Mouse (Mus musculus) testis, adult 2 months (tissue): Measurements from ENCODE around the gene Kmt2d. TPM values are rescaled to one million over a fixed set of nuclear protein-coding genes. Genes with fewer than 3 reads are reported as not detected.

Experiments used
- H3K27ac ChIP-seq: fragments of 200-500 bp; 2 replicates; pipeline ENCODE4 v1.5.1; 2012; ENCODE audit warnings: low read depth, low read length; ENCODE audit not compliant: control insufficient read depth, insufficient read depth
- H3K27me3 ChIP-seq: fragments of 200-500 bp; 2 replicates; pipeline ENCODE4 v1.6.1; 2012; ENCODE audit warnings: mild to moderate bottlenecking, low read length, moderate library complexity; ENCODE audit not compliant: control insufficient read depth, insufficient read depth
- H3K36me3 ChIP-seq: fragments of 200-500 bp; 2 replicates; pipeline ENCODE4 v1.6.1; 2012; ENCODE audit warnings: mild to moderate bottlenecking, low read length; ENCODE audit not compliant: control insufficient read depth, insufficient read depth
- H3K4me1 ChIP-seq: fragments of 200-500 bp; 2 replicates; pipeline ENCODE4 v1.6.1; 2012; ENCODE audit warnings: low read length; ENCODE audit not compliant: control insufficient read depth, insufficient read depth
- H3K4me3 ChIP-seq: fragments of 200-500 bp; 2 replicates; pipeline ENCODE4 v1.5.1; 2012; ENCODE audit warnings: low read depth, mild to moderate bottlenecking, low read length, moderate library complexity, mixed read lengths; ENCODE audit not compliant: control insufficient read depth
- CTCF ChIP-seq: fragments of 200-500 bp; IDR thresholded peaks from 2 replicates; pipeline ENCODE4 v1.5.1; 2012; ENCODE audit warnings: low read depth, mild to moderate bottlenecking, inconsistent platforms, low read length, moderate library complexity; ENCODE audit not compliant: control insufficient read depth, insufficient read depth, insufficient replicate concordance
- POLR2A ChIP-seq: fragments of 200-500 bp; IDR thresholded peaks from 2 replicates; pipeline ENCODE4 v1.6.1; 2012; ENCODE audit warnings: low read depth, mild to moderate bottlenecking, inconsistent platforms, low read length, moderate library complexity; ENCODE audit not compliant: control insufficient read depth
- polyA plus RNA-seq: library from polyadenylated mRNA; depleted of rRNA; stranded (reverse); fragments of >200 nt; gene quantifications from 2 replicates; pipeline ENCODE4 v1.2.3, GENCODE M21; 2012

The Kmt2d gene
- polyA plus RNA-seq, 1 experiment, result 17.0 TPM

- TF ChIP-seq POLR2A (no peak), CTCF (no peak)
- Histone ChIP-seq H3K36me3 (peaks cover 7% of the 10 kb centered on the region), H3K4me3 (no peak overlapping the region), H3K27me3 (no peaks in the 10 kb centered on the region), H3K4me1 (peaks cover 14% of the 10 kb centered on the region), H3K27ac (no peak overlapping the region)
These were observed 6.1 kb downstream of the Kmt2d start for GRCm38 (mm10) chr15:98864951-98865350.

GRCm38 (mm10) chr15:98863451-98863958, 7.5 kb downstream of the Kmt2d start:
- peaks cover 8% of the 10 kb centered on the region for H3K36me3 ChIP-seq

DNA sequence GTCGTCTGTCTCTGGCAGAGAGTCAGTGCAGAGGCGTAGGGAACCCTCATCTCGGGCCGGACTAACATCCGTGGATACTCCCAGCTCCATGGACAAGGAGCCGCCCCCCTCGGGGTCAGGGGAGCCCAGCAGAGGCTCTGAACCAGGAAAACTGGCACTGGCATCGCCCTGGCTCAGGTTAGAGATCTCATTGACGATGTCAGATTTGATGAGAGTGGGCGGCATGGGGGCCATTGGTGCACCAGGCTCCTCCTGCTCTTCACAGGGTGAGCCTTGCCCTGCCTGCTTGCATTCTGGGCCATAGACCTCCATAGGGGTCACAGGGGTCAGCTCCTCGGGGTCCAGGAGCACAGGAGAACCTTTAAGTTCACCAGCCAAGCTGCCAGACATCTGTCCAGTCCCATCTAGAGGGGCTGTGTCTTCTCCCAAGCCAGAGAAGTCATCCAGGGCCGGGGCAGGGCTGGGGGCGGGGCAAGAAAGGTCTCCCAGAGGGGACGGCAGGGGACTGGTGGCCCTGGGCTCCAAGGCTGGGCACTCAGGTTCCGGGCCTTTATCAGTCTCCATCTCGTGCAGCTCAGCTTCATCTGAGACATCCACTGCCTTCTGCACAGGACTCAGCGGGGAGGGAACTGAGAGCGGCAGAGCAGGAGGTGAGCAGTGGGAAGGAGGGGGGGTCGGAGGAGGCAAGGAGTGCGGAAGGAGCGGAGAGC, 9.1 kb downstream of the Kmt2d start:
- H3K36me3 ChIP-seq, result peaks cover 8% of the 10 kb centered on the region
- no peak for TF ChIP-seq CTCF
- TF ChIP-seq POLR2A, result no peak
- H3K4me3 ChIP-seq, result no peak overlapping the region
- H3K27me3 ChIP-seq, result no peaks in the 10 kb centered on the region
- peaks cover 4% of the 10 kb centered on the region; the same call in 1 of the 2 replicates for H3K4me1 ChIP-seq
- no peak overlapping the region for H3K27ac ChIP-seq

More at GRCm38 (mm10) chr15:98863451-98863958, 7.5 kb downstream of the Kmt2d start:
- Histone ChIP-seq H3K27ac (no peak overlapping the region), H3K4me1 (peaks cover 9% of the 10 kb centered on the region; the same call in 1 of the 2 replicates), H3K27me3 (no peaks in the 10 kb centered on the region), H3K4me3 (no peak overlapping the region)
- no peak for TF ChIP-seq POLR2A
- TF ChIP-seq CTCF, result no peak

- TF ChIP-seq CTCF, result no peak
- no peak for TF ChIP-seq POLR2A
- no peak overlapping the region for H3K27ac ChIP-seq
- H3K4me1 ChIP-seq, result peaks cover 3% of the 10 kb centered on the region; the same call in 1 of the 2 replicates
- H3K4me3 ChIP-seq, result no peak overlapping the region
- H3K27me3 ChIP-seq, result no peaks in the 10 kb centered on the region
- H3K36me3 ChIP-seq, result peaks cover 8% of the 10 kb centered on the region
These were observed 10.1 kb downstream of the Kmt2d start for GRCm38 (mm10) chr15:98860921-98861320.

DNA sequence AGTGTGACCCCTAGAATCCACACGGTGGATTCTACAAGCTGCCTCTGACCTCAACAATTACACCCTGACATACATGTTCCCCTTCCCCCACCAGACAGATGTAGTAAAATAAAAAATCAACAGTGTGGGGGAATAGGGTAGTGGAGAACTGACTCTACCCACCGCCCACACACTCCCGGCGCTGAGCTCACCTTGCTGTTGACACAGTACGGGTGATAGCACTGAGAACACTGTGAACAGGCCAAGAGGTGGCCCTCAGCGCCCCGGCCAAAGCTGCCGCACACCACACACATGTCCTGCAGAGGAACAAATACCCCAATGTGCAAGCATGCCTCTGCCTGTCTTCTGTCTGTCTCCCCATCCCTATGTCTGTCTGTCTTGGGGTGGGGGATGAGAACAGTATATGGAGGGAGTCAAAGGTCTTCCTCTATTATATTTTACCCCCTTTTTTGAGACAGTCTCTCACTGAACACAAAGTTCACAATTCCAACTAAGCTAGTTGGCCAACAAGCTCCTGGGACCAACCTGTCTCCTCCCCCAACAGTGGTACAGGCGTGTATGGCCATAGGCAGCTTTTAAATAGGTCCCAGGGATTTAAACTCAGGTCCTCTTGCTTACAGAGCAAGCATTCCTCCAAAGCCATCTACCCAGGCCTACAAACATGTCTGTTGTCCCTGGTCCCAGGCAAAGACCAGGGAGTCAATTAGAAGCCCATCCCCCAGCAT, 11.5 kb downstream of the Kmt2d start:
- TF ChIP-seq POLR2A, result no peak
- no peak for TF ChIP-seq CTCF
- Histone ChIP-seq H3K27me3 (no peaks in the 10 kb centered on the region), H3K27ac (no peak overlapping the region), H3K4me3 (no peak overlapping the region), H3K36me3 (peaks cover 7% of the 10 kb centered on the region), H3K4me1 (no peaks in the 10 kb centered on the region)

- TF ChIP-seq CTCF (no peak), POLR2A (no peak)
- Histone ChIP-seq H3K4me3 (no peak overlapping the region), H3K36me3 (peaks cover 2% of the 10 kb centered on the region; the same call in 1 of the 2 replicates), H3K27ac (no peak overlapping the region), H3K27me3 (no peaks in the 10 kb centered on the region), H3K4me1 (no peaks in the 10 kb centered on the region)
These were observed 16.8 kb downstream of the Kmt2d start for GRCm38 (mm10) chr15:98854214-98854613.
